Mouse (Mus musculus) heart, adult 8-10 months (tissue): ENCODE measurements at regions not wholly inside any gene's neighbourhood (a gene's known extent, or its start where the extent isn't known, plus 50 kb on each side); places are given as distances from the start of the nearest gene placed in this dataset.

ENCODE experiments used
- DNase-seq: peaks from one replicate; pipeline ENCODE4 v3.0.0; 2022; ENCODE audit warnings: low spot score

DNA sequence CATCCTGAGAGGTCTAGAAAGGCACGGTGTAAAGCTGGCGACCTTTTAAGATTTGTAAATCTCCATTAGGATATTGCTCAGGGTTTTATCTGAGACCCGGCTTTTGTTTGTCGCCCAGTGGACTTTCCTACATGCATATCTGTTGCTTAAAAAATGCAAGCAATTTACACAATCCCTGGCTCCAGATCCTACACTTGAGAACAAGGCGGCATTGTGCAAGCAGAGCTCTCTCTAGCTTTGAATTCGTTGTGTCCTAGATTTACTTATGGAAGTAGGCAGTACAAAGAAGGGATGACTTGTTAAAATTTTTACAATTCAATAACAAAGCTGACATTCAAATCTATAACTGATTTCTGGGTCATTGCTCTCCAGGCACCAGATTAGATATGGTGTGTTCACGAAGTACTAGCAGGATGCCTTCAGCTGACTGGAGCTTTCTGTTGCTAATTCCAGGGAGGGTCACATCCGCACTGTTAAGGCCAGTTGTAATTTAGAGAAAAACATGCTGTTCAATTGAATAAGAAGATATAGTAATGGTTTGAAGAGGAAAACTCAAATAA is 62.2 kb upstream of the Teddm2 start:
- no peak for DNase-seq

DNA sequence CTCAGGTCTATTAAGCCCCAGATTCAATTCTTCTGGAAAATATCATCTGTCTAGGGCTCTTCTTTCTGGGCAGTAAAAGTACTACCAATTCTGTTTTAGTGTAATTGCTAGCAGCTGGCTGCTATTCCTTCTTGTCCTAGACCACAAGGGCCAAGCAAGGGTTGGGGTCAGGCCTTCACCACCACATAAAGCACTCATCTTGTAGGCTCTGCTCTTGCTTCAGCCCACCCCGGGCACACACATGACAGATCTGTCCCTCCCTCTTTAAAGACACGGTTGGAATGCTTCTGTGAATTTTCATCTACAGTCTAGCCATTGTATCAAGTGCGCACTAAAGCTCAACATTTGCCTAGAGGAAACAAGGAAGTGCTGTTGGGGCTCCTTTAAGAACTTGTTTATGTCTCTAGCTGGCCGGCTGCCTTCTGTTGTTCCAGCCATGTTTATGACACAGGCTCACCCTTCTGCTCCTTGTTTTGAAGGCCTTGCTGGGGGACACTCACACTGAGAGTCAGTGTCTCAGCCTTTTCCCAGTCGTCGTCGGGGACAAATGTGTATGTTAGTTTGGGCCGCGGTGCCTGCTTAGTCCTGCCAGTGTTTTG is 63.8 kb upstream of the Teddm2 start:
- DNase-seq = no peak

DNA sequence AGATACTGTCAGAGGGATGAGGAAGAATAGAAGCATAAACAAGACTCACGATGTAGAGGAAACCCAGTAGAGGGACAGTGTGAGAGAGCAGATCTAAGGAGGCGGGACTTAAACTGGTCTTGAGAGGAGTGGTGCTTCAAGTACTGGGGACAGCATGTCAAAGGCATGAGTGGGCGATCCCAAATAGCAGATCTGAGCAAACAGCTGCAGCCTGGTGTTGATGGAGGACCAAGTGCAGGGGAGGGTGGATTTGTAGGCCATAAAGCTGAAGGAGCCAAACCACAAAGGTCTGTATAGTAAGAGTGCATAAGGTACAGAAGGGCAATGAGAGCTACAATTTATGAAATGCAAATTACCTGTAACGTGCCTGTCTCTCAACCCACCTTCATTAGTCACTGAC is 69.4 kb upstream of the Teddm2 start:
- DNase-seq = no peak

DNA sequence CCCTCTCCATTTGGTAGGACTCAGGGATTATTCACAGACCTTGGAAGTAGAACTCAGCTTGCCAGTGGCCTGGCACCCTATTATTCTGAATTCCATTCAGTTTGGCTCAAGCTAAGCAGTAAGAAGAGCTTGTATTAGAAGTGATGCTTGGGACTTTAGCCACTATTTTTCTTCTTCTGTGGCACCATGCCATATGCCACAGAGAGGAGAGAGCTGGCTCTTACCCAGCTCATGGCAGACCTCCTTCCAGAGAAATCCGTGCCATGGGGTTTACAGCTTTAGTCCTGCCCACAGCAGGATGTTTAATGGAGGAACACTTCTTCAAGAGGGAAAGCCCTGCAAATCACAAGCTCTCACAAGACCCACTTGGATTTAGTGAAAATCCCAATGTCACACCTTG is 74.3 kb upstream of the Teddm2 start:
- DNase-seq = no peak

DNA sequence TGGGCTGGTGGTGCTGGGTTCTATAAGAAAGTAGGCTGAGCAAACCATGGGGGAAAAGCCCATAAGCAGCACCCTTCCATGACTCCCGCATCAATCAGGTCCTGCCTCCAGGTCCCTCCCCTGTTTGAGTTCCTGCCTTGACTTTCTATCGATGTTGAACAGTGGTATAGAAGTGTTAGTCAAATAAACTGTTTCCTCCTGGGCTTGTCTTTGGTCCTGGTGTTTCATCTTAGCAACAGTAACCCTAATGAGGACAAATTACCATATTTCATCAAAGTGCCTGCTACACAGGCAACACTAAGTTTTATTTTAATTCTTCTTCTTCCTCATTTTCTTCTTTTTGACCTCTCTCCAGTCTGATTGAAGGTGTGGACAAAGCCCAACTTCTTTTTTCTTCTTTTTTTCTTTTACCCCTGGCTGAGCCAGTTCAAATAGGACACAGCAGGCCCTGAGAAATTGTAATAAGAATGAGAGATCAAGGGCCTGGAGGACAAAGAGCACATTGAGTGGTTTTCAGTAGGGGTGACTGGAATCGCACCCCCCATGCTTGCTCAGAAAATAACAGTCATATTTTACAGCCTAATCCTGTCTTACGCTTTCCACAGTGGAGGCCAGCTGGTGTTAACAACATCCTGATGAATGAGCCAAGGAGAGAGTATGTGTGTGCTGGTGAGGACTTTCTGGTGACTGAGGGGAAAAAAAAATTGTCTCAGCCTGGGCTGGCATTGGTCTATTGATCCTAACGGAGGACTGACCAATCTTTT is 78.1 kb upstream of the Teddm2 start:
- no peak for DNase-seq

DNA sequence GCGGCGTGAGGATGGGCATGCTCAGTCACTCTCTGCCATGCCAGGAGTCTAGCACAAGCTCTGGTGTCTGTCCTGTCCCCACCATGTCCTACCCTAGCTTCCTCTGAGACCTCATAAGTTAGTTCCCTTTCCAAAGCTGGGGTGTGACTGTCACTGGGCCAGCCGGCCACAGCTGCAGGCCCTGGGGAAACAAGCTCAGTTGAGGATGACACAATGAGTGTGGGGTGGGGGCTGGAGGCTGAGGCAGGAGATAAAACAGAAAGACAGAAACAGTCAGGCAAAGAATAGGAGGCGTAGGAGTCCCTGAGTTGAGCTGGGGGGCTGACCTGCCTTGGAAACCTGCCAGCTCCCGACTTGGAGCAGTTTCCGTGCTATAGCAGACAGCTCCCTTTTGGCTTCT is 80.9 kb upstream of the Teddm2 start:
- DNase-seq = peak; percentile 39

DNA sequence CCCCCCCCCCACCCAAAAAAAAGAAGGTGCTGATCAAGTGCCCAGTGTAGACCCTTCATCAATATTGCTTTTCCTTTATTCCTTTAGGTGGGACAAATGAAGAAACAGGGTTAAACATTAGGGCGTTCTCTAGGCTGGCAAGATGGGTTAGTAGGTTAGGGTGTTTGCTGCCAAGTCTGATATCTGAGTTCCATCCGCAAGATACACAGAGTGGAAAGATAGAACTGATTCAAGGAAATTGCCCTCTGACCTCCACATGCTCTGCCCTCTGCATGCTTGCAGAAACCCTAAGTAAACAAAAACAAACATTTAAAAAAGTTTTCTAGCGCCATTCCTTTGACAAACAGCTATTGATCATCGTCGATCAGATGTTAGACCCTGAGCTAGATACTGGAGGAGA is 85.6 kb upstream of the Teddm2 start:
- no peak for DNase-seq

DNA sequence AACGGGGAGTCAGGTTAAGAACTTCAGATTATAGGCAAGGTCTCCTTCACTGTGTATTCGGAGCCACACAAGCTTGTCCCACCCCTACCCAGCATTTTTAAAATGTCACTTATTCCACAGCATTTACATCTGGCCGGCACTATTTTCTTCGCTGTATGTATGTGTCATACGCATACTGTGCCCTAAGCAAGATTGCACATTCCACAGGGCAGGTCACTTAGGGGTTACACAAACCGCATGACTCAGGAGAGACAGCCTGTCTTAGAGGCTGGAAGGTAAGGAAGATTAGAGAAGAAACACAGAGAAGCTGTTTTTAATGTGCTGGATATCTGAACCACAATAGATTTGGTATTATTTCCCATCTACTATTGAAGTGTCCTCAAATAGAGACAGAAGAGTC is 86.6 kb upstream of the Teddm2 start:
- no peak for DNase-seq

DNA sequence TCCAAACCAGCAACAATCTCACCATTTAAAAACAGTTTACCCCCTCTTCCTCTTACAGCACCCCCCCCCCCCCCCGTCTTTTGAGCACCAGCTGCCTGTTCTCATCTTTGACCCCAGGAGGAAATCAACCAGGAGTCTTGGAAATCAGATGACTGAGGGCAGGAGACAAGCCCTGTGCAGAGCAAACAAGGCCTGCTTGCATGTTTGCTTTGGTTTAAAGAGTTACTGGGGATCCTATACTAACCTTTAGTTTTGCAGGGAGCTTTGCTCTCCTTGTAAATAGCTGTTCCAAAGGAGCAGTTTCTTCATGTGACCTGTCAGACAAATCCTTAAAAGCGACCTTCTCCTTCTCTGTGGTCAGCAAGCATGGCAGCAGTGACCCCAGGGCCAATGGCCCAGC is 88.3 kb upstream of the Teddm2 start:
- DNase-seq = no peak

DNA sequence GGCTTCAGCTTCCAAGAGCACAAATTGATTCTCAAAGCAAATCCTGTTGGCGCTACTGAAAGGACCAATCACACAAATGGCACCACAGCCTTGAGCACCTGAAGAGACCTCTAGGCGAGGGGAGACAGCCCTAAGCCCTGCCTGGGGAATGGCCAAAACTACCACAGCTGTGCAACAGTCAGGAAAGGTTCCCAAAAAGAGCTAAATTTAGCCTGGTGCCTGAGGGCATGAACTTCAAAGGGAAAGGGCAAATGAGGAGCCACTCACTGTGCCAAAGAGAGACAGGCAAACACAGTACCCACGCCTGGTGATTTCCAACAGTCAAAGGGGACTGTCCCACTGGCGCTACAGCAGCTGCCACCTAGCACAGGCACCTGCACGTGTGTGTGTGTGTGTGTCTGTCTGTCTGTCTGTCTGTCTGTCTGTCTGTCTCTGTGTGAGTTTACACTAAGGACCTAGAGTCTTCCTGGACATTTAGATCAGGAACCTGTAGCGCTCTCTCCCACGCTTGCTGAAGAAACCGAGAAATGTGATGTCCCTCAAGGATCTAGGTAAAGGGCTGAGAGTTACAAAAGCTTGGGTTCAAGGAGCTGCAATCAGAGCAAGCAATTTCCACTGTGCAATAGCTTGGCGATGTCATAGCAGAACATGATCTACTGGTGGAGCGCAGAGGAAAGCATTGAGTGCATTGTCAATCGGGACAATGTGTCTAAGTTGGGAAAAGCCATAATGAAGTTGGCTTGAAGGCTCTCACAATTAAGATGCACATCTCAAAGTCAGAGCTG is 90.8 kb upstream of the Teddm2 start:
- no peak for DNase-seq

DNA sequence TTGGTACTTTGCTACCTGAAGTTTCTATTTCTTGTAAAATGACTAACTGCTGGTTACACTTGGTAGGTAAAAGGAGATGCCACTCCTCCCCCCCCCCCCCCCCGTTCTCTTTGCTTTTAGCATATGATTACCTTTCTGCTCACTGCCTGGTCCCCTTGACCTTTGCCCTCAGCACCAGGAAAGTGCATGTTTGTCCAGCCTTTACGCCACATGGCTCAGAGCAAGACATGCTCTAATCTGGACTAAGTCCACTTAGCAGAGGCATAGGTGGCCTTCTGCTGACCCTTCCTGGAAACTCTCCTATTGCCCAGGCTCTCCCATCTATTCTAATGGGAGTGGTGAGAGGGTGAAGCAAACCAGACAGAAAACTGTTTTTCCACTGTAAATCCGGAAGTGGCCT is 92.4 kb upstream of the Teddm2 start:
- no peak for DNase-seq

DNA sequence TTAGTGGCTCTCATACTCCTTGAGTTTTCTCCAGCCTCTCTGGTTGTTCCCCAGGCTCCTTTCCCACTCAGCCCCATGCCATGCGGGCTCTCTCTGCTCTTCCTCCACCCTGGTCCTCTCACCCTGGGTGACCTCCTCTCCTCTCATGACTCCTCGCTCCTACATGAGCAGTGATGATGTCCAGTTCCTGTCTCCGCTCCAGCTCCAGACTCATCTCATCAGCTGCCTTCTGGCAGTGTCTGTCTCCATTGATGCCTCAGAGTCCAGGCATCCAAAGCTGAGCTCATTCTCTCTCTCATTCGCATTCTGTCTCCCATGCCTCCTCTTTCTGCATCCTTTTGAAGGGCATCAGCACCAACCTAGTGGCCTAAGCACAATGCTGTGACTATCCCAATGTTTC is 94.8 kb upstream of the Teddm2 start:
- DNase-seq = no peak

DNA sequence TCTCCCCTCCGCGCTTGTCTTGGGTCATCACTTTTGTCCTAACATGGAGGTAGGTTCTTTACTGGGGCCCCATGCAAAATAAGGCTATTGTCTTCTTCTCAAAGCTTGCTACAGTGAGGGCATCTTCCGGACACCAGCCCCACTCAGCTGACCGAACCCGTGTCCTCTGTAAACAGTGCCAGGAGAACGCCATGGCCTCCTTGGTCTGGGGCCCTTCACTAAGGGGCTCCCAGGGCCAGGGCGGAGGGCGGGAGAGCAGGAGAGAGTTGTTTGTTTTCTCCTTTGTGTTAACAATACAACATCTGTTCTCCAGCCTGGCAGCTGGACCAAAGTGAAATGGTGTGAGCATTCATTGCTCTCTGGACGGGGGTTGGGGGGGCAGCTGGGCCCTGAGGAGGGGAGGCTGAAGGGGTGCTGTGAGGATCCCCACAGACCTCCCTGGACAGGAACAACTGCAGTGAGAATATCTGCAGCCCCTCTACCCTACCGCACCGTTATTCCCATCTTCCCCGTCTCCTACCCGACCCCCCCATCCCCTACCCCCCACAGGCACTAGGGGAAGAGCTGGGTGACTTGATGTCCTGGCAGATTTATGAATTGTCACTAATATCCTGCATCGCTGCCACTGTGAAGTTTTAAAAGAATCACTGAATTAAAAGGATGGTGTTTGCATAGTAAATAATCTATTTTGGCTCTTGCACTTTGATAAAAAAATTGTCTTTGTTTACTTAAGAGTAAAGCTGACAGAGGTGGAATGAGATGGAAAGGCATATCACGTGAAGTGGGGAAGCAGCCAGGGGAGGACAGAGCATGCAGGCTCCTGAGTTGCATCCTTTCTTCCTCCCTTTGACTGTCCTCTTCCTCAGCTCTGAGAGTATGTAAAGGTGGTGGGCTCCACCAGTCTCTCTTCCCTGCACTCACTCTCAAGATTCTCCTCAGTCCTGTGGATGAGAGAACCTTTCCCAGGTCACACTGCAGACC is 97.5 kb upstream of the Teddm2 start:
- DNase-seq = no peak

DNA sequence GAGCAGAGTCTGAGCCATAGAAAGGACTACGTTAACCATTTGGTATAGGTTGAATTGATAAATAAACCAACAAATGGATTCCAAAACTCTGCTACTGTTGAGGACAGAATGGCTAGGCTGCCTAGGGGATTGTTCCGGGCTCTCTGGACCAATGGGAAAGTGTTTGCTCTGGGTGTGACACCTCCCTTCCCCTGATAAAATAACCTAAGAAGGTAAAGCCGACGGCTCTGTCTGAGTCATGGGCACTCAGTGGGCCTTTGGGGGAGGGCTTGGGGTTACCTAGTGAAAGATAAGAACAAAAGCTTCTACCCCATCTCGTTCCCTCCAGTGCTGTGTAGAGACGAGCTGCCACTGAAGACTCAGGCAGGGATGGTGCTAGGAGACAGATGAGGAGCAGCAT is 99.7 kb upstream of the Teddm2 start:
- no peak for DNase-seq

DNA sequence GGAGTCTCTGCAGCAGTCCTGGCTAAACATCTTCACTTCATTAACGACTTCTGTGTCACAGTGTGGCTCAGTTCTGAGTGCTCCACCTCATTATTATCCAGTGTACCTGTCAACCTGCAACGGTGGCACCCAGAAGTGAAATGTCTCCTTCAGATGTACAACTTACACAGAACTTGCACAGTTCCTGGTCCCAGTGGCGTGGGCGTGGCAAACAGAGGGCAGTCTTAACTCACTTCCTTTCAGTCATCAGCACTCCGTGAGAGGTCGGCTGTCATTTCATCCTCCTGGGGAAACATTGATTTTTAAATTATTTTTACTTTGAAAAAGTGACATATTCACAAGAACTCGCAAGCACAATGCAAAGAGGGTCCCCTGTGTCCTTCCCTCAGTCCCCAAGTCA is 103.6 kb upstream of the Teddm2 start:
- DNase-seq = no peak

DNA sequence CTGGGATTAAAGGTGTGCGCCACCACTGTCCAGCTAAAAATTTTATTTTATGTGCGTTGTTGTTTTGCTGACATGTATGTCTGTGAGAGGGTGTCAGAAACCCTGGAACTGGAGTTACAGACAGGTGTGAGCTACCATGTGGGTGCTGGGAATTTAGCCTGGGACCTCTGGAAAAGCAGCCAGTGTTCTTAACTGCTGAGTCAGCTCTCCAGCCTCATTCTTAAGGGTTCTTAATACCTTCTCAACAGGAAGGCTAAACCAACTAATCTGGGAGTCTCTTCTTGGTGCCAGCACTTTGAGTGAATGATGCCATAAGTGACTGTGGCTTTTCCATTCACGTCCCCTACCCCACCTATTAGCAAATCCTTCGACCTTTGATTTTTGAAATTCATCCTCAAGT is 104.6 kb upstream of the Teddm2 start:
- no peak for DNase-seq

DNA sequence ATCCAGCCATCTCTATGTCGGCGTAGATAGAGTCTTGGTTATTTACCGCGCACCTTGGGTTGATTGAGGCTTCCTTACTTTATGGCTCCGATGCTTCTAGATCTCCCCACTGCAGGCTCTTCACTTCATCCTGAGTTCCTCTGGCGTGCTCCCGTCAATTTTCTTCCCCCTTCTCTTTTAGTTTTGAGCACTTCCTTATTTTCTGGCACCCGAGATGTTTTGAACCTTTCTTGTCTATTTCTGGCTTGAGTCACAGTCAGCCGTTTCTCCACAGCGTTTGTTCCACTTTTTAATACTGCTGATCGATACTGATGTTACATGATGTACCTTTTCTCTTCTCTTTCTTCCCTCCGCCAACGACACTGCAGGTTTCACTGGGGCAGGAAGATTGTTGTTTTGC is 106.0 kb upstream of the Teddm2 start:
- peak; percentile 36 for DNase-seq

DNA sequence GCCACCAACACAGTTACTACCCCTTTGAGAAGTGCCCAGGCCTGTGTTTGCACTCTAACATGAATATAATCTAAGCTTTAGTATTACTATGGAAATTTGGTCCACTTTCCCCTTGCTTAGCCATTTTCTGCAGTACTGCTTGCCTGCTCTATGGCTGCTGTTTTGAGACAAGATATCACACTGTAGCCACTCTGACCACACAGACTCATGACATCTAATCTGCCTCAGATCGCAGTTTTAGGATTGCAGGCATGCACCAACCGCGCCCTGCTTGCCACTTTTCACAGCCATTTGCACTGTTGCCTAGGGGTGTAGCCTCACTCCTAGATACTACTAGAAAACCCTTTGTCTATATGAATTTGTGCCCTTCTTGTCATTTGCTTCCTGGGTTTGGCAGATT is 107.4 kb upstream of the Teddm2 start:
- no peak for DNase-seq

DNA sequence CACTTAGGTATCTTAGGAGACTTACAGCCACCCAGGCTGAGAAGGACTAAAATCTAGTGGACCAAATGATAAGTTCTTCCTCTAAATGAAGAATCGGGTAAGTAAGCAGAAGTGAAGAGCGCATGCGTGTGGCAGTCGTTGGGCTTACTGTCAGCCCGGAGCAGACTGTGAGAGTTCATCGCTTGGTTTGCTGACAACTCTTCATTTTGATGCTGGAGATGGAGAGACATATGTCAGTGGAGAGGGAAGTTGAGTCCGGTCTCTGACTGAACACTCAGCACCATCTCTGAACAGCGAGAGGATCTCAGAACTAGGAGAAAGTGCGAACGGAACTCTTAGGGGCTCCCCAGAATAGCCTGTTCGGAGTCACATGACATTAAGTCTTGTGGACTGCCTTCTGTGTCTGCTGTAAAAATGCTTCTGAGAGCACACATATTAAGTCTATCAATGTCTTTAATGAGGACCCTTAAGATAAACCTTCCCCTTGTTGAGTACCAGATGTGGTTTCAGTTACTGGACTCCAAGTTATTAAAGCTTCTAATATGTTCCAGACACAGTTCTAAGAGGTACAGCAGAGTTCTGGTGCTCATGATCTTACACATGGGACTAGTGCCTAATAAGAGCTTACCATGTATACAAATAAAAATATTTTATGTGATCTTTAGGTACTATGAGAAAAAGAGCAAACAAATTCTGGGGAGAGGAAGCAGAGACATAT is 108.7 kb upstream of the Teddm2 start:
- DNase-seq = no peak

DNA sequence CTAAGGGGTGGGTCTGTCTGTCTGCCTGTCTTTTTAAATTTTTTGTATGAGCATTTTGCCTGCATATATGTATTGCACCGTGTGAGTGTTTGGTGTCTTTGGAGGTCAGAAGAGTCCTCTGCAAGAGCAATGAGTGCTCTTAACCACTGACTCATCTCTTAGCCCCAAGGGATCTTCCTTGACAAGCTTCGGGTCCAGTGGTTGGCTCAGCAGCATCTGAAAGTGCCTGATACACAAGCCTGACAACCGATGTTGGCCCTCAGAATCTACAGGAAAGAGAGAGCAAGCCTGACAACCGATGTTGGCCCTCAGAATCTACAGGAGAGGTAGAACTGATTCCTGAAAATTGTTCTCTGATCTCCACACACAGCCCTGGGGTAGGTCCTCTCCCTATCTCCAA is 110.7 kb upstream of the Teddm2 start:
- no peak for DNase-seq

DNA sequence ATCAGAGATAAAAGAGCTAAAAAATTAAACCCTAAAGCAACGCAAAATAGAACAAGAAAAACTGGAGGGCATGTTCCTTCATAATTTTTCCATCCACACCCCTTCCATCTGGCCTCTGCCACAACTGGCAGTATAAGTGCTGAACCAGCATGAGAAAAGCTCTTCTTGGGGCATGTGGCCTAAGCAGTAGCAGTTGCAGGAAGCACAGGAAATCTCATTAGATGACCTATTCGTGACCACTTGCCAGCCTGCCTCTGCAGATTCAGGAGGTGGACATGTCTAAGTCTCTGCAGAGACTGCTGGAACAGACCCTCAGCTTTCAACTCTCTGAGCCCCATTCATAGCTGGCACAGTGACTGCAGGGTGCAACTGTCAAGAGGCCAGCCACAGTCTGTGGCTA is 116.5 kb upstream of the Teddm2 start:
- DNase-seq = no peak
